Mouse (Mus musculus) ES-Bruce4 (cell line): ENCODE measurements around the gene Snapc2. TPM values are rescaled to one million over a fixed set of nuclear protein-coding genes. Genes with fewer than 3 reads are reported as not detected.

ENCODE experiments used
- H3K27ac ChIP-seq: 2 replicates; pipeline ENCODE4 v1.5.1; 2012; ENCODE audit warnings: low read length, inconsistent platforms; ENCODE audit not compliant: insufficient read depth
- H3K27me3 ChIP-seq: 2 replicates; pipeline ENCODE4 v1.6.1; 2012; ENCODE audit warnings: mild to moderate bottlenecking, low read length, inconsistent platforms; ENCODE audit not compliant: control insufficient read depth, poor library complexity, insufficient read depth, severe bottlenecking
- H3K36me3 ChIP-seq: 2 replicates; pipeline ENCODE4 v1.6.1; 2012; ENCODE audit warnings: inconsistent platforms, mild to moderate bottlenecking, low read length, moderate library complexity; ENCODE audit not compliant: control insufficient read depth, poor library complexity, insufficient read depth, severe bottlenecking
- H3K4me1 ChIP-seq: one replicate; pipeline ENCODE4 v1.8.1; 2011; ENCODE audit warnings: low read length; ENCODE audit not compliant: control insufficient read depth, insufficient read depth
- H3K4me3 ChIP-seq: 2 replicates; pipeline ENCODE4 v1.5.1; 2011; ENCODE audit warnings: low read depth, mild to moderate bottlenecking, low read length
- H3K9ac ChIP-seq: 2 replicates; pipeline ENCODE4 v1.6.1; 2012; ENCODE audit warnings: low read depth, mild to moderate bottlenecking, inconsistent platforms; ENCODE audit not compliant: poor library complexity, severe bottlenecking
- H3K9me3 ChIP-seq: replicated peaks from 2 replicates; pipeline ENCODE4 v1.6.1; 2012; ENCODE audit warnings: mild to moderate bottlenecking, low read length, inconsistent platforms; ENCODE audit not compliant: control insufficient read depth, poor library complexity, insufficient read depth, severe bottlenecking
- CTCF ChIP-seq: IDR thresholded peaks from one replicate; pipeline ENCODE4 v1.8.1; 2011; ENCODE audit warnings: low read depth, low read length
- EP300 ChIP-seq: IDR thresholded peaks from 2 replicates; pipeline ENCODE4 v1.6.1; 2011; ENCODE audit warnings: low read depth, low read length; ENCODE audit not compliant: insufficient read depth
- POLR2A ChIP-seq: IDR thresholded peaks from one replicate; pipeline ENCODE4 v1.8.1; 2011; ENCODE audit warnings: low read length; ENCODE audit not compliant: insufficient read depth
- polyA plus RNA-seq: library from polyadenylated mRNA; stranded (reverse); fragments of >200 nt; gene quantifications from 2 replicates; pipeline ENCODE4 v1.2.4, GENCODE M21; 2011; ENCODE audit warnings: low read depth; ENCODE audit not compliant: missing spikeins, insufficient read depth, insufficient read length

Gene Snapc2
- polyA plus RNA-seq, 1 experiment, result 29.0 TPM

DNA sequence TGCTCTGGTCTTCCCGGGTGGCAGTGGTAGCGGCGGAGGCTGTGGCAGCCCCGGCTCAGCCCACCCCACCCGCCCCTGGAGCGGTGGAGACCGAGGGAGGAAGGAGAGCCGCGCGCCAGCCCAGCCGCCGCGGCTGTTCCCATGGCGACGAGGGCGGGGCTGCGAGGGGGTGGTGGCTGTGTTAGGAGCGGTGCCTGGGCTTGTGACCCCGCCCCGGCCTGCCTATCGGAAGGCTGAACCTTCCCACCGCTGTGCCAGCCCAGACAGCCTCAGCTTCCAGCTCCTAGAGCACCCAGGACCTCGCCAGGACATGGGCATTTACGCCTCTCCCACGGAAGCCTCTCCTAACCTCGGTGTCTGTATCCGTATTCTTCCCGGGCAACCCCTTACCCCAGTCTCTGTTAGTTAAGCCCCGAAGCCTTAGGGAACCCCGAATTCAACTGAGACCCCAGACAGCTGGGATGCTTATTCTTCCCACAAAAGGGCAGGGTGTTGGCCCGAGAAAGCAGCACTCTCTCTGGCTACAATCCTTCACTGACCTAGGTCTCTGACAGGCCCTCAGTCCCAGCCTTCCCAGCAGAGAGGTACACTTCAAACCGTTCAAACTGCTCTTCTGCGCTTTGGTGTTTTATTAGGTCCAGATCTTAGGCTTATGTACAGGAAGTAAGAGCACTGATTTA, 6.4 kb downstream of the Snapc2 start, which contains the start of gene Ctxn1:
Ctxn1 (minus strand) TSS at position 150 of the 680 bp plus-strand sequence.
- peaks cover 50% of the 10 kb centered on the region for H3K36me3 ChIP-seq
- peak within 1 kb of the TSS; percentile 79 for H3K27ac ChIP-seq
- TF ChIP-seq CTCF, result no peak
- no peak for TF ChIP-seq EP300
- TF ChIP-seq POLR2A, result no peak
- H3K27me3 ChIP-seq, result no peaks in the 10 kb centered on the region
- H3K9ac ChIP-seq, result peak within 1 kb of the TSS; percentile 51
- peaks cover 1% of the 10 kb centered on the region for H3K4me1 ChIP-seq
- peak within 1 kb of the TSS; percentile 70 for H3K4me3 ChIP-seq
- H3K9me3 ChIP-seq, result no peaks in the 10 kb centered on the region

DNA sequence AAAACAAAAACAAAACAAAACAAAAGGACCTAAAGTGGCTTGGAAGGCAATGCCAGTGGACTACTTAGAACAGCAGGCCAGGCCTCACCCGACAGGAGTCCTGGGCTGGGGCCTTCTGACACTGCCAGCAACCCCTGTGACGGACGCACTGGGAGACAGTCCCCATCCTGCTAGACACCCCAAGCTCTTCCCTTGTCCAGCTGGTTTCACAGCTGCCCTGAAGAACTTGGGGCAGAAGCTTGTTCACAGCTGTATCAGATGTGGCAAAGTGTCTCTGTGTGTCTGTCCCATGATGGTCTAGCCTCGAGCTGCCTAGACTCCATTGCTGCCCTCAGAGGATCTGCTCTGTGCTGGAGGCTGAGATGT, 6.9 kb downstream of the Snapc2 start:
- TF ChIP-seq EP300, result no peak
- no peak for TF ChIP-seq POLR2A
- TF ChIP-seq CTCF, result no peak
- H3K9me3 ChIP-seq, result no peaks in the 10 kb centered on the region
- peaks cover 1% of the 10 kb centered on the region for H3K4me1 ChIP-seq
- peaks cover 48% of the 10 kb centered on the region for H3K36me3 ChIP-seq
- peak overlapping the region; percentile 79 for H3K27ac ChIP-seq
- peak overlapping the region; percentile 51; the same call in 1 of the 2 replicates for H3K9ac ChIP-seq
- no peak overlapping the region for H3K4me3 ChIP-seq
- no peaks in the 10 kb centered on the region for H3K27me3 ChIP-seq

DNA sequence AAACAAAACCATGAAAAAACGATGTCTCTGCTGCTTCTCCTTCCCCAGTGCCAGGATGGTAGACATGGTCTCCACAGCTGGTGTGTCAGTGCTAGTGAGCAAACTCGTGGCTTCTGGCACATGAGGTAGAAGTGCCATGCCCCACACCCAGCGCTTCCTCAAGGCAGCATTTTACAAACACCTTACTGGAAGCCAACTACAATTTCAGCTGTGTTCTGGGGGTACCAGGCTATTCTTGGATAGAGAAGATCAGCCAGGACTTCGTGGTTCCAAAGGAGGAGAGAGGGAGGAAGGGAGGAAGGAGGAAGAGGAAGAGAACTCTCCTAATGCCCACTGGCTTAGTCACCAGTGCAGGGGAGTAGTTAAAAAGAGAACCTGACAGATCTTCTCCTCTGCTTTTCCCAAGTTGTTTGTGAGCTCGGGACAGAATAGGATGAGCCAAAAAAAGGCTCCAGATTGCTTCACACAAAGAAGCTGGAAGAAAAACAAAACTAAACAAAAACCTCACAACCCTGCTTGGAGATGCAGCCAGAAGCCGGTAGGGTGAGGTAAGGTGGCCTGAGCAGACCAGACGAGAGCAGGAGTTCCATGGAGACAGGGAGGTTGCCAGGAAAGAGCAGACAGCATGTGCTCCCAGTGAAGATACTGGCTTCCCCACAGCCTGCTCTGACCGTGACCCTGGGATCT, 10.4 kb downstream of the Snapc2 start:
- Histone ChIP-seq H3K36me3 (peaks cover 75% of the 10 kb centered on the region), H3K9me3 (no peaks in the 10 kb centered on the region), H3K4me3 (no peak overlapping the region), H3K27ac (no peak overlapping the region), H3K9ac (no peak overlapping the region), H3K4me1 (no peaks in the 10 kb centered on the region), H3K27me3 (no peaks in the 10 kb centered on the region)
- TF ChIP-seq CTCF (no peak), POLR2A (no peak), EP300 (no peak)

DNA sequence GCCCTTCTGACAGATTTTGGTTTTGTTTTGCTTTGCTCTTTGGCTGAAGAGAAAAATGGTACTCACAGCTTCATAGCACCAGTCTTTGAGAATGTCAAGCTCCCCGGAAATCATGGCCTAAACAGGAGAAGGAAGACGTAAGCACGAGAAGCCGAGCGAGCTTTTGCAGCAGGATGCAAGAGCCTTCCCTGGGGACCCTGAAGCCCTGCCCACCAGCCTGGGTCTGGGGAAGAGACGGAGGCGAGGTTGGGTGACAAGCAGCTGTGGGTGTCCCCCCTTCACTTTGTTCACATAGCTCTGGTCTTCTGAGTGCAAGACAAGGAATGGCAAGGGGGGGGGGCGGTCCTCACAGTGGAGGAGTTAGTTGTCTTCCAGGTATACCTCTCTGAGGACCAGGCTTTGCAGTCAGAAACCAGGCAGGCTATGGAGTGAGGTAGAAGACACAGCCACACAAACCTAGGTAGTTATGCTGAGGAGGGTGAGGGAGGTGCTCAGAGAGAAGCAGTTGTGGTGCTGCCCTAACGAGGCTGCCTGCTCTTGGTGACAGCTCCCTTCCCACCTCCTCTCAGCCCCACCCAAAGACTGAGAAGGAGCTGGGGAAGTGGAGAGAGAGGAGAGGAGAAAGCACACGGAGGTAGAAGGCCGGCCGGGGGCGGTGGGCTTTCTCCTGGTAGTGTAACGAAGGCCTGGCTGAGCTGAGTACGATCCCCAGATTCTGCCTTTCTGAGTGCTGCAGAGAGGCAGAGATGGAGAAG, 12.5 kb downstream of the Snapc2 start:
- no peaks in the 10 kb centered on the region for H3K27me3 ChIP-seq
- TF ChIP-seq EP300 (no peak), CTCF (no peak), POLR2A (no peak)
- no peak overlapping the region for H3K9ac ChIP-seq
- no peaks in the 10 kb centered on the region for H3K4me1 ChIP-seq
- peaks cover 88% of the 10 kb centered on the region for H3K36me3 ChIP-seq
- no peak overlapping the region for H3K4me3 ChIP-seq
- H3K9me3 ChIP-seq, result no peaks in the 10 kb centered on the region
- H3K27ac ChIP-seq, result no peak overlapping the region

DNA sequence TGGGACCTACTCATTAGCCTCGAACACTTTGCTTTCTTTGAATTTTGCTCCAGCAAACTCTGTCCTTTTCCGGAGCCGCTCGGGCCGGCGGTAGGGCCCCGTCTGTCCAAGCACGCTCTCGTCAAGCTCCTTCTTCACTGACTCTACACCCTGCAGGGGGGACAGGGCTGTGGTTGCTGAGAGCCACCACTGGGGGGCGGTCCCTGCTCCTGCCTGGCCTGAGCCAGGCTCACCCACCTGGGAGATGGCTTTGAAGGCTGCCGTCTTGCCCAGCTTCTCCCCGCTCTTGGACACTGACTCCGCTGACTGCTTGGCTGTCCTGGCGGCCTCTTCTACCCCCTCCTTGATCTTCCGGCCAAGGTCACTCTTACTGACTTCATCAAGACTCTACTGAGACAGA, 14.7 kb downstream of the Snapc2 start:
- Histone ChIP-seq H3K4me3 (no peak overlapping the region), H3K9ac (no peak overlapping the region), H3K27me3 (no peaks in the 10 kb centered on the region), H3K9me3 (no peaks in the 10 kb centered on the region), H3K36me3 (peaks cover 87% of the 10 kb centered on the region), H3K4me1 (no peaks in the 10 kb centered on the region), H3K27ac (no peak overlapping the region)
- TF ChIP-seq POLR2A, result no peak
- peak; percentile 76 for TF ChIP-seq CTCF

DNA sequence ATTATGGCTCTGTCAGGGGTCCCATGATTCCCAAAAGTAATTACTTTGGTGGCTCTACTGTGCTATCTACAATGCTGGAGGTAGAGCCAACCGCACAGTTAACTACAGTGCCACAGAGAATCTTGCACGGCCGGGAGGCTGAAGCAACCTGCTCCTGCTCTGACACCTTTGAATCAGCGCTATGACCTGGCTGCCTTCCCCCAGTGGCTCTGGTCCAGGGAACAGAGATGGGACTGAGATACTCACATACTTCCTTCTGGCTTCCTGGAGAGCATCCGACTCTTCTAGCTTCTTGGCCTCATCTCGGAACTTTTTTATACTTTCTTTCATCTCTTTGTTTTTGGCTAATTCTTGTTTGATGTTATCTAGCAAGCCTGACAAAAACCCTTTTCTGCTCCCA, 16.7 kb downstream of the Snapc2 start:
- Histone ChIP-seq H3K27ac (no peak overlapping the region), H3K9ac (no peak overlapping the region), H3K4me1 (no peaks in the 10 kb centered on the region), H3K36me3 (peaks cover 82% of the 10 kb centered on the region), H3K27me3 (no peaks in the 10 kb centered on the region), H3K9me3 (no peaks in the 10 kb centered on the region), H3K4me3 (no peak overlapping the region)
- no peak for TF ChIP-seq EP300
- TF ChIP-seq CTCF, result no peak
- TF ChIP-seq POLR2A, result no peak
